Comparison of ENCODE assay signal across 8 mouse cellular contexts in genomic region chr11:69914917-69915430, GRCm38 (mm10). TPM values are rescaled to one million over a fixed set of nuclear protein-coding genes. Genes with fewer than 3 reads are reported as not detected.
A peak's percentile ranks its signal among the peaks of the same experiment; 100 is the strongest.
DNase-seq lines count a peak whose midpoint lies in the region; ATAC-seq lines count a peak whose summit lies in the region.

No protein-coding gene starts in this region.

- H3K27me3 ChIP-seq in kidney, embryonic 14.5 days (ENCODE audit: control insufficient read depth, insufficient read depth, low read length) = no peaks in the 10 kb centered on the region
- H3K27me3 ChIP-seq in hindbrain, embryonic 16.5 days (replicated peaks; ENCODE audit: control insufficient read depth, insufficient read depth, low read length) = no peaks in the 10 kb centered on the region
- H3K27me3 ChIP-seq in midbrain, embryonic 14.5 days (ENCODE audit: control insufficient read depth, insufficient read depth, low read length) = no peaks in the 10 kb centered on the region

- H3K36me3 ChIP-seq in kidney, embryonic 14.5 days (ENCODE audit: control insufficient read depth, insufficient read depth, low read length) = peaks cover 81% of the 10 kb centered on the region
- peaks cover 57% of the 10 kb centered on the region for H3K36me3 ChIP-seq in hindbrain, embryonic 16.5 days (ENCODE audit: control insufficient read depth, insufficient read depth, low read length)
- H3K36me3 ChIP-seq in midbrain, embryonic 14.5 days (ENCODE audit: control insufficient read depth, insufficient read depth, low read length) = peaks cover 79% of the 10 kb centered on the region

- H3K9me3 ChIP-seq in kidney, embryonic 14.5 days (ENCODE audit: control insufficient read depth, low read length) = no peaks in the 10 kb centered on the region
- no peaks in the 10 kb centered on the region for H3K9me3 ChIP-seq in hindbrain, embryonic 16.5 days (ENCODE audit: control insufficient read depth, low read length)
- no peaks in the 10 kb centered on the region for H3K9me3 ChIP-seq in midbrain, embryonic 14.5 days (ENCODE audit: control insufficient read depth, low read length)

- H3K4me1 ChIP-seq in kidney, embryonic 14.5 days (ENCODE audit: control insufficient read depth, insufficient read depth, low read length) = peaks cover 24% of the 10 kb centered on the region
- peaks cover 3% of the 10 kb centered on the region; the same call in 1 of the 2 replicates for H3K4me1 ChIP-seq in brown adipose tissue, adult 24 weeks (ENCODE audit: control insufficient read depth, insufficient read depth, insufficient read length, low read length)
- peaks cover 33% of the 10 kb centered on the region for H3K4me1 ChIP-seq in hindbrain, embryonic 16.5 days (ENCODE audit: control insufficient read depth, insufficient read depth, low read depth, low read length)
- H3K4me1 ChIP-seq in midbrain, embryonic 14.5 days (ENCODE audit: control insufficient read depth, insufficient read depth, low read length) = peaks cover 21% of the 10 kb centered on the region

- no peak for ATAC-seq in kidney, embryonic 14.5 days (ENCODE audit: low FRiP score, low TSS enrichment)
- no peak for ATAC-seq in hindbrain, embryonic 16.5 days
- no peak for ATAC-seq in midbrain, embryonic 14.5 days (ENCODE audit: low FRiP score, low TSS enrichment)

- H3K9ac ChIP-seq in kidney, embryonic 14.5 days (ENCODE audit: low read depth, low read length) = peak overlapping the region; percentile 84; the same call in 1 of the 2 replicates
- no peak overlapping the region; the same call in 1 of the 2 replicates for H3K9ac ChIP-seq in hindbrain, embryonic 16.5 days (ENCODE audit: low read depth, low read length)
- H3K9ac ChIP-seq in midbrain, embryonic 14.5 days (replicated peaks; ENCODE audit: low read length) = peak overlapping the region; percentile 82; the same call in 1 of the 2 replicates

- peak overlapping the region; percentile 88 for H3K4me2 ChIP-seq in kidney, embryonic 14.5 days (replicated peaks; ENCODE audit: low read depth, low read length)
- H3K4me2 ChIP-seq in hindbrain, embryonic 16.5 days (ENCODE audit: low read length) = peak overlapping the region; percentile 99
- H3K4me2 ChIP-seq in midbrain, embryonic 14.5 days (ENCODE audit: low read length) = peak overlapping the region; percentile 99

- DNase-seq in kidney, adult 9 months = no peak
- DNase-seq in midbrain, embryonic 14.5 days = no peak
- no peak for DNase-seq in right cerebral cortex, adult 2 months (ENCODE audit: low spot score in 2 of 2)
- DNase-seq in left cerebral cortex, adult 11 months (ENCODE audit: low spot score) = no peak
- DNase-seq in right cerebral cortex, postnatal 36 days (ENCODE audit: low spot score in 2 of 2) = no peak

- 36% methylated on average over 9 of the region's 9 CpGs for WGBS in kidney, embryonic 14.5 days
- WGBS in hindbrain, embryonic 16.5 days = 33% methylated on average over 9 of the region's 9 CpGs
- WGBS in midbrain, embryonic 14.5 days = 43% methylated on average over 9 of the region's 9 CpGs

- H3K27ac ChIP-seq in kidney, embryonic 14.5 days (ENCODE audit: low read depth, low read length) = no peak overlapping the region
- H3K27ac ChIP-seq in brown adipose tissue, adult 24 weeks (replicated peaks; ENCODE audit: low read depth, low read length) = no peak overlapping the region
- H3K27ac ChIP-seq in hindbrain, embryonic 16.5 days (ENCODE audit: low read depth, low read length) = no peak overlapping the region
- H3K27ac ChIP-seq in midbrain, embryonic 14.5 days (replicated peaks; ENCODE audit: low read depth, low read length) = no peak overlapping the region

- peak overlapping the region; percentile 79 for H3K4me3 ChIP-seq in kidney, embryonic 14.5 days (ENCODE audit: low read length)
- H3K4me3 ChIP-seq in brown adipose tissue, adult 24 weeks (ENCODE audit: insufficient read depth, low read depth, low read length) = peak overlapping the region; percentile 81
- H3K4me3 ChIP-seq in hindbrain, embryonic 16.5 days (ENCODE audit: low read length) = peak overlapping the region; percentile 86
- H3K4me3 ChIP-seq in midbrain, embryonic 14.5 days (replicated peaks; ENCODE audit: low read depth, low read length) = peak overlapping the region; percentile 80

RNA-seq across cellular contexts. Expression of gene Gps2, which starts 1.3 kb away (rescaled TPM):
- 73.4 and 82.0 TPM in 2 replicates for polyA plus RNA-seq in kidney, embryonic 14.5 days (2014; fragmentation: Nextera tagmentation; extraction: Ambion mirVana)
- polyA plus RNA-seq in brown adipose tissue, adult 24 weeks (2012; ENCODE audit: insufficient read depth, insufficient read length, missing spikeins) = 23.6 and 24.3 TPM in 2 replicates
- 55.2 and 65.7 TPM in 2 replicates for polyA plus RNA-seq in hindbrain, embryonic 16.5 days (2015; fragmentation: Nextera tagmentation; extraction: Ambion mirVana)
- polyA plus RNA-seq in midbrain, embryonic 14.5 days (2014; fragmentation: Nextera tagmentation; extraction: Ambion mirVana) = 56.4 and 62.4 TPM in 2 replicates

RNA-seq across cellular contexts. Expression of gene Eif5a, which starts 6.8 kb away (rescaled TPM):
- 2,108 and 2,169 TPM in 2 replicates for polyA plus RNA-seq in kidney, embryonic 14.5 days (2014; fragmentation: Nextera tagmentation; extraction: Ambion mirVana)
- polyA plus RNA-seq in brown adipose tissue, adult 24 weeks (2012; ENCODE audit: insufficient read depth, insufficient read length, missing spikeins) = 424 and 439 TPM in 2 replicates
- polyA plus RNA-seq in hindbrain, embryonic 16.5 days (2015; fragmentation: Nextera tagmentation; extraction: Ambion mirVana) = 1,120 and 1,123 TPM in 2 replicates
- polyA plus RNA-seq in midbrain, embryonic 14.5 days (2014; fragmentation: Nextera tagmentation; extraction: Ambion mirVana) = 1,083 and 1,099 TPM in 2 replicates

RNA-seq across cellular contexts. Expression of gene Neurl4, which starts 14.1 kb away (rescaled TPM):
- polyA plus RNA-seq in kidney, embryonic 14.5 days (2014; fragmentation: Nextera tagmentation; extraction: Ambion mirVana) = 13.0 and 16.3 TPM in 2 replicates
- polyA plus RNA-seq in brown adipose tissue, adult 24 weeks (2012; ENCODE audit: insufficient read depth, insufficient read length, missing spikeins) = 16.9 and 18.4 TPM in 2 replicates
- polyA plus RNA-seq in hindbrain, embryonic 16.5 days (2015; fragmentation: Nextera tagmentation; extraction: Ambion mirVana) = 17.8 and 19.0 TPM in 2 replicates
- 27.5 and 29.0 TPM in 2 replicates for polyA plus RNA-seq in midbrain, embryonic 14.5 days (2014; fragmentation: Nextera tagmentation; extraction: Ambion mirVana)

RNA-seq across cellular contexts. Expression of gene 2810408A11Rik, which starts 14.2 kb away (rescaled TPM):
- 12.4 and 15.1 TPM in 2 replicates for polyA plus RNA-seq in kidney, embryonic 14.5 days (2014; fragmentation: Nextera tagmentation; extraction: Ambion mirVana)
- polyA plus RNA-seq in brown adipose tissue, adult 24 weeks (2012; ENCODE audit: insufficient read depth, insufficient read length, missing spikeins) = 3.2 TPM in 1 of 2 replicates, not detected in the other
- polyA plus RNA-seq in hindbrain, embryonic 16.5 days (2015; fragmentation: Nextera tagmentation; extraction: Ambion mirVana) = 5.5 and 6.3 TPM in 2 replicates
- 9.4 and 13.0 TPM in 2 replicates for polyA plus RNA-seq in midbrain, embryonic 14.5 days (2014; fragmentation: Nextera tagmentation; extraction: Ambion mirVana)

RNA-seq across cellular contexts. Expression of gene Acap1, which starts 19.6 kb away (rescaled TPM):
- polyA plus RNA-seq in kidney, embryonic 14.5 days (2014; fragmentation: Nextera tagmentation; extraction: Ambion mirVana) = 0.20 and 0.28 TPM in 2 replicates
- polyA plus RNA-seq in brown adipose tissue, adult 24 weeks (2012; ENCODE audit: insufficient read depth, insufficient read length, missing spikeins) = not detected in 2 replicates
- polyA plus RNA-seq in hindbrain, embryonic 16.5 days (2015; fragmentation: Nextera tagmentation; extraction: Ambion mirVana) = 0.13 and 0.25 TPM in 2 replicates
- polyA plus RNA-seq in midbrain, embryonic 14.5 days (2014; fragmentation: Nextera tagmentation; extraction: Ambion mirVana) = 0.17 and 0.30 TPM in 2 replicates
